Mouse (Mus musculus): ENCODE data around the gene Scnm1. TPM values are rescaled to one million over a fixed set of nuclear protein-coding genes. Genes with fewer than 3 reads are reported as not detected.
"Not testable (repeated sequence)": the region's sequence is repeated elsewhere in the genome, so short reads cannot be mapped to it uniquely, and the experiment has no call there.

The Scnm1 gene
- polyA plus RNA-seq, 1 experiment from 2014 or later: 83.2 TPM

DNA sequence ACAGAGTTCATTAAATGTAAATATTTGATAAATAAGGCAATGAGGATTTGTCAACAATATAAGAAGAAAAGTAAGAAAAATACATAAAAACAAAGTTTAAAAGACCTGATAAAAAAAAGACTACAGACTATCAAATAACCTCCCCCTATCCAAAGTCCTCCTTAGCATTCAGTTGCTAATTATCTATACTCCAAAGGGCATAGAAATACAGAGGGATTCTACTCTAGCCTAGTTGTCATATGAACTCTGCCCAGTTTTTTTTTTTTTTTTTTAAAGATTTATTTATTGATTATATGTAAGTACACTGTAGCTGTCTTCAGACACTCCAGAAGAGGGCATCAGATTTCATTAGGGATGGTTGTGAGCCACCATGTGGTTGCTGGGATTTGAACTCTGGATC, 26.5 kb downstream of the Scnm1 start:
- not testable (repeated sequence) for H3K27me3 ChIP-seq (replicated peaks; ENCODE audit: control insufficient read depth, insufficient read depth, low read length); H3K9ac ChIP-seq (ENCODE audit: low read depth, low read length); ATAC-seq; H3K27ac ChIP-seq (ENCODE audit: low read depth, low read length); H3K36me3 ChIP-seq (ENCODE audit: control insufficient read depth, insufficient read depth, low read length); H3K9me3 ChIP-seq (ENCODE audit: control insufficient read depth, low read length)
- Histone ChIP-seq H3K4me2 (ENCODE audit: low read length) (peak overlapping the region; percentile 64), H3K4me3 (ENCODE audit: low read length) (peak overlapping the region; percentile 79), H3K4me1 (ENCODE audit: control insufficient read depth, insufficient read depth, low read depth, low read length) (peaks cover 12% of the 10 kb centered on the region)

DNA sequence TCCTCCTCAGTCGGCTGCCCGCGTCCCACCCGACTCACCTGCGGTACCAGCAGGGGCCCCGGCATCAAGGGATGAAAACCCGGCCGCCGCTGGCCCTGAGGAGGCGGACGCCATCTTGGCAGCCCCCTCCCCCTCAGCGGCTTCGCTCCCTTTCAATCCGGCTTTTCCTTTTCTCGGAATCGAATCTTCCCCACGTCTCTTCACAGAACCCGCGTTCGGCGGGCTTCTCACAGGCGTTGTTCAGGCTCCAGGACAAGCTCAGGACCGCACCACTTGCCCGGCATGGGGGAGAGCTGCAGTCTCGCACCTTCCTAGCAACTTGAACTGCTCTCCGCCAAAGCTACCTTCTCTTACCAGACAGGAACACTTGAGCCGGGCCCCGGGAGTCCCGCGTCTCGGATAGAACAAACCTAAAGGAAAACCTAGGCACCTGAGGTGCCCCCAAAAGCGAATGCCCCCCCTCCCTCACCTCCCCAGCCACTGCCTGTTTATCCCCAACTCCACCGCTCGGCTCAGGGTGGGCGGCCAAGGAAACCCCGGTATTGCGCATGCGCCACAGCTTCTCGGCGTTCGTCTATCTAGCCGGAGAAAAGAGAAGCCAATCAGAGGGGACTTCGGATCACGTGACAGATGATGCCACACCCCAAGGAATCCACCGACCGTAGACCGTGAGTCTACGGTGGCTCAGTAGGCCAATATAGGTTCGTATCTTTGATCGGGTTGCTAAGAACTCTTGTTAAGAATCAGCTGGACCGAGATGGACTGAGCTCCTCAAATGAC, 27.3 kb downstream of the Scnm1 start, which contains the start of gene Pip5k1a:
Pip5k1a (minus strand) TSS at position 593 of the 780 bp plus-strand sequence.
- no peaks in the 10 kb centered on the region for H3K27me3 ChIP-seq (replicated peaks; ENCODE audit: control insufficient read depth, insufficient read depth, low read length)
- H3K4me3 ChIP-seq (ENCODE audit: low read length): peak within 1 kb of the TSS; percentile 79
- H3K9me3 ChIP-seq (ENCODE audit: control insufficient read depth, low read length): no peaks in the 10 kb centered on the region
- WGBS: under 1% methylated on average over 51 of the region's 51 CpGs
- peaks cover 8% of the 10 kb centered on the region for H3K4me1 ChIP-seq (ENCODE audit: control insufficient read depth, insufficient read depth, low read depth, low read length)
- H3K36me3 ChIP-seq (ENCODE audit: control insufficient read depth, insufficient read depth, low read length): no peaks in the 10 kb centered on the region; the same call in 1 of the 2 replicates
- peak within 1 kb of the TSS; percentile 83 for H3K9ac ChIP-seq (ENCODE audit: low read depth, low read length)
- H3K27ac ChIP-seq (ENCODE audit: low read depth, low read length): peak within 1 kb of the TSS; percentile 78
- ATAC-seq: peak; percentile 92
- peak within 1 kb of the TSS; percentile 70 for H3K4me2 ChIP-seq (ENCODE audit: low read length)

DNA sequence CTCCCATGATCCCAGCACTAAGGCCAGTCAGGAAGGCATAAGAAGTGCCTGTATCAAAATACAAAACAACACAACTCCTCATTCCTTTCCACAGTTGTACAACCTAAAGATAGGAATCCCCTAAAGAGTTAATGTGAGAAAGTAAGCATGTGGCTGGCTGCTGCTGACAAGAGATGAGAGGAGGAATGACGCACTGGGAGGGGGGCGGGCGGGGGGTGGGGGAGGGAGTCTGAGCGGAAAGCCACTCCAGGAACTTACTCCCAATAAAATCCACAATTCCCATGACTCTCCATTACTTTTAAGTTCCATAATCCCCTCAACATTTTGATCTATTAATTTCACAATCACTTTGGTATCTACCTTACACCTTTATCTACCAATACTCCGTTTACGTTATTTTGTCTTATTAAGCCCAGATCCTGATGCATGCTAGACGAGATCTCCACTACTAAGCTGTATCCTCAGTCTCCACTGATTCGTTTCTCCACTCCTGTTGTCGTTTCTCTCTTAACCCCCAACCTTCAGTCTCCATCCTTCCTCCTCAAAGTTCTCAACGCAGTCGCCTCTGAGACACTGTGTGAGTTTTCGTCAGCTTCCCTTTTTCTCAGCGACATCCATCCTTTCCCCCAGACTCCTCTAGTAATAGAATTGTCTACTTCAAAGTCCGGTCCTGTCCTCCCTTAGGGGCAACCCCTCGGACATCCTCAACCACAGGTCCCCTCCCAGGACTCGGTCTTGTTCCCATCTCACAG, 28.0 kb downstream of the Scnm1 start:
- Histone ChIP-seq H3K4me2 (ENCODE audit: low read length) (peak overlapping the region; percentile 70), H3K27me3 (replicated peaks; ENCODE audit: control insufficient read depth, insufficient read depth, low read length) (no peaks in the 10 kb centered on the region), H3K4me3 (ENCODE audit: low read length) (peak overlapping the region; percentile 79), H3K36me3 (ENCODE audit: control insufficient read depth, insufficient read depth, low read length) (no peaks in the 10 kb centered on the region; the same call in 1 of the 2 replicates), H3K9ac (ENCODE audit: low read depth, low read length) (peak overlapping the region; percentile 83), H3K27ac (ENCODE audit: low read depth, low read length) (peak overlapping the region; percentile 78), H3K4me1 (ENCODE audit: control insufficient read depth, insufficient read depth, low read depth, low read length) (peaks cover 8% of the 10 kb centered on the region), H3K9me3 (ENCODE audit: control insufficient read depth, low read length) (no peaks in the 10 kb centered on the region)
- under 1% methylated on average over 16 of the region's 16 CpGs for WGBS
- ATAC-seq: no peak; the same call in 1 of the 2 replicates

DNA sequence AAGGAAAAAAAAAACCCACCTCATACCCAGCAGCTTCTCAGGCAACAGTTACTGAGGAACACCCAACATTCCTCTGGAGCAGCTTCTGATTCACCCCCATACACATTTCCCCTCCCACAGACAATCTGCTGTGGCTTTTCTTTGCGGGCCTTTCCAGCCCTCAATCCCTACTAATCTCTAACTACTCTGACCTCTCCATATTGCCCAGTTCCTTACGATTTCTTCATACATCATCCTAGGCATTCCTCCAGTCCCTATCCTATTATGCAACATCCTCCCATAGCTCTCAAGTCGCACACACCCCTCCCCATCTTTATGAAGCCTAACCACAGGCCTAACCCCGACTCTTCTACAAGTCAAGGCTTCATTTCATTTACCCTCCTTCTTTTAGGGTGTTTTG, 28.7 kb downstream of the Scnm1 start:
- Histone ChIP-seq H3K27ac (ENCODE audit: low read depth, low read length) (no peak overlapping the region), H3K4me2 (ENCODE audit: low read length) (peak overlapping the region; percentile 70), H3K4me3 (ENCODE audit: low read length) (peak overlapping the region; percentile 79), H3K27me3 (replicated peaks; ENCODE audit: control insufficient read depth, insufficient read depth, low read length) (no peaks in the 10 kb centered on the region), H3K4me1 (ENCODE audit: control insufficient read depth, insufficient read depth, low read depth, low read length) (peaks cover 8% of the 10 kb centered on the region), H3K36me3 (ENCODE audit: control insufficient read depth, insufficient read depth, low read length) (no peaks in the 10 kb centered on the region; the same call in 1 of the 2 replicates), H3K9me3 (ENCODE audit: control insufficient read depth, low read length) (no peaks in the 10 kb centered on the region), H3K9ac (ENCODE audit: low read depth, low read length) (peak overlapping the region; percentile 83)
- no peak for ATAC-seq
- WGBS: 76% methylated on average over 4 of the region's 4 CpGs

DNA sequence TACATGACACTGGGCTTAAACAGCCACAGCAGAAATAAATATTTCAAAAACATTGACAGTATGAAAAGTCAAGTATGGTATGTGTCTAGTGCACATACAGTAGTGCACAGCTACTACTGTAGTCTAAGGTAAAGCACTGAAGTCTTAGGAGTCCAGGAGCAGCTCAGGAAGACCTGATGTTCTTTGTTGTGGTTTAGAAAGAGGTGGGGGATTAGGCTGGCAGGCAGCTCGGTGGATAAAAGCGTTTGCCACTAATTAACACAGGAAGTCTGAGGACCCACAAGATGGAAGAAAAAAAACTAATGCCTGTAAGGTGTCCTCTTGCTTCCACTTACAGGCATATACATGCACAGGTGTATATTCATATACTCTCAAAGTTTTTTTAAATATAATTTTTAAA, 33.0 kb downstream of the Scnm1 start:
- Histone ChIP-seq H3K4me3 (ENCODE audit: low read length) (no peak overlapping the region), H3K9me3 (ENCODE audit: control insufficient read depth, low read length) (no peaks in the 10 kb centered on the region), H3K4me2 (ENCODE audit: low read length) (no peak overlapping the region), H3K4me1 (ENCODE audit: control insufficient read depth, insufficient read depth, low read depth, low read length) (peaks cover 8% of the 10 kb centered on the region), H3K27me3 (replicated peaks; ENCODE audit: control insufficient read depth, insufficient read depth, low read length) (no peaks in the 10 kb centered on the region), H3K36me3 (ENCODE audit: control insufficient read depth, insufficient read depth, low read length) (no peaks in the 10 kb centered on the region; the same call in 1 of the 2 replicates), H3K9ac (ENCODE audit: low read depth, low read length) (no peak overlapping the region), H3K27ac (ENCODE audit: low read depth, low read length) (no peak overlapping the region)
- no peak for ATAC-seq
- 58% methylated on average over 2 of the region's 2 CpGs for WGBS

DNA sequence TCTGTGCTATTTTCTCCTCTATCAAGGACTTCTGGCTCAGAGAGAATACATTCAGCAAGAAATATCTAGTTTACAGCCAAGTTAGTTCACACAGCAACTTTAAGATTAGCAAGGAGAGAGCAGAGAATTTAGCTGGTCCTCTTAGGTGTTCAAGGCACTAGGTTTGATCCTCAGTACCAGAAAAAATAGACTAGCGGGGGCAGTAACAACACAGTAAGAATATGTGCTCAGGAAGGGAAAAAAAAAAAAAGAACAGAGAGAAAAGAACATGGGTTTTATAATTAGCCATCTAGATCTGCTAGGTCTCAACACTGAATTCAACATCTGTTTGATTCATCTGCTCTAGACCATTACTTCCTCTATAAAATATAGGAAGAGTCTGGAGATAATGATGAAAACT, 45.7 kb downstream of the Scnm1 start:
- Histone ChIP-seq H3K27ac (ENCODE audit: low read depth, low read length) (no peak overlapping the region), H3K4me3 (ENCODE audit: low read length) (no peak overlapping the region), H3K9ac (ENCODE audit: low read depth, low read length) (no peak overlapping the region), H3K4me2 (ENCODE audit: low read length) (no peak overlapping the region), H3K36me3 (ENCODE audit: control insufficient read depth, insufficient read depth, low read length) (no peaks in the 10 kb centered on the region), H3K9me3 (ENCODE audit: control insufficient read depth, low read length) (no peaks in the 10 kb centered on the region), H3K4me1 (ENCODE audit: control insufficient read depth, insufficient read depth, low read depth, low read length) (no peaks in the 10 kb centered on the region), H3K27me3 (replicated peaks; ENCODE audit: control insufficient read depth, insufficient read depth, low read length) (no peaks in the 10 kb centered on the region)
- no peak for ATAC-seq
- 94% methylated on average over 1 of the region's 1 CpGs for WGBS

Small RNA genes lying within 50 kb of the gene (microRNA-seq; reads per million reads assigned to microRNA genes)
- not detected for gene Mir8099-1

Other genes with a start within 250 kb of the Scnm1 start
- 358 and 373 TPM in 2 replicates for gene Psmb4, start 247.1 kb downstream of the Scnm1 start, polyA plus RNA-seq (2015; fragmentation: Nextera tagmentation; extraction: Ambion mirVana)
- 18.1 and 23.5 TPM in 2 replicates for gene Selenbp1, start 201.0 kb downstream of the Scnm1 start, polyA plus RNA-seq (2015; fragmentation: Nextera tagmentation; extraction: Ambion mirVana)
- 6.1 and 7.1 TPM in 2 replicates for gene Rfx5, start 179.9 kb downstream of the Scnm1 start, polyA plus RNA-seq (2015; fragmentation: Nextera tagmentation; extraction: Ambion mirVana)
- gene Pi4kb, start 159.3 kb downstream of the Scnm1 start, polyA plus RNA-seq (2015; fragmentation: Nextera tagmentation; extraction: Ambion mirVana): 22.1 and 26.2 TPM in 2 replicates
- gene Zfp687, start 118.6 kb downstream of the Scnm1 start, polyA plus RNA-seq (2015; fragmentation: Nextera tagmentation; extraction: Ambion mirVana): 15.9 and 22.0 TPM in 2 replicates
- gene Psmd4, start 91.4 kb downstream of the Scnm1 start, polyA plus RNA-seq (2015; fragmentation: Nextera tagmentation; extraction: Ambion mirVana): 267 and 288 TPM in 2 replicates
- gene Pip5k1a, start 27.1 kb downstream of the Scnm1 start, polyA plus RNA-seq (2015; fragmentation: Nextera tagmentation; extraction: Ambion mirVana): 13.8 and 14.5 TPM in 2 replicates
- gene Vps72, start 23.0 kb downstream of the Scnm1 start, polyA plus RNA-seq (2015; fragmentation: Nextera tagmentation; extraction: Ambion mirVana): 142 and 158 TPM in 2 replicates
- 0.98 and 1.7 TPM in 2 replicates for gene Tmod4, start 9.5 kb downstream of the Scnm1 start, polyA plus RNA-seq (2015; fragmentation: Nextera tagmentation; extraction: Ambion mirVana)
- 51.9 and 52.3 TPM in 2 replicates for gene Lysmd1, start 77 bp upstream of the Scnm1 start, polyA plus RNA-seq (2015; fragmentation: Nextera tagmentation; extraction: Ambion mirVana)
- 3.0 and 3.3 TPM in 2 replicates for gene Tnfaip8l2, start 8.3 kb upstream of the Scnm1 start, polyA plus RNA-seq (2015; fragmentation: Nextera tagmentation; extraction: Ambion mirVana)
- gene Sema6c, start 26.4 kb upstream of the Scnm1 start, polyA plus RNA-seq (2015; fragmentation: Nextera tagmentation; extraction: Ambion mirVana): 15.2 and 21.8 TPM in 2 replicates
- 2.4 and 3.0 TPM in 2 replicates for gene Gabpb2, start 83.9 kb upstream of the Scnm1 start, polyA plus RNA-seq (2015; fragmentation: Nextera tagmentation; extraction: Ambion mirVana)
- gene Cdc42se1, start 94.7 kb upstream of the Scnm1 start, polyA plus RNA-seq (2015; fragmentation: Nextera tagmentation; extraction: Ambion mirVana): 59.1 and 61.0 TPM in 2 replicates
- gene Mllt11, start 98.2 kb upstream of the Scnm1 start, polyA plus RNA-seq (2015; fragmentation: Nextera tagmentation; extraction: Ambion mirVana): 282 and 327 TPM in 2 replicates
- gene Gm128, start 107.6 kb upstream of the Scnm1 start, polyA plus RNA-seq (2015; fragmentation: Nextera tagmentation; extraction: Ambion mirVana): 0.29 and 0.30 TPM in 2 replicates
- gene Bnipl, start 117.2 kb upstream of the Scnm1 start, polyA plus RNA-seq (2015; fragmentation: Nextera tagmentation; extraction: Ambion mirVana): 0.20 TPM in 1 of 2 replicates, not detected in the other
- 35.8 and 36.3 TPM in 2 replicates for gene Mindy1, start 147.3 kb upstream of the Scnm1 start, polyA plus RNA-seq (2015; fragmentation: Nextera tagmentation; extraction: Ambion mirVana)
- 77.6 and 79.9 TPM in 2 replicates for gene Prune1, start 148.1 kb upstream of the Scnm1 start, polyA plus RNA-seq (2015; fragmentation: Nextera tagmentation; extraction: Ambion mirVana)
- gene Anxa9, start 173.2 kb upstream of the Scnm1 start, polyA plus RNA-seq (2015; fragmentation: Nextera tagmentation; extraction: Ambion mirVana): 0.35 TPM in 2 replicates
- 97.4 and 102 TPM in 2 replicates for gene Cers2, start 180.8 kb upstream of the Scnm1 start, polyA plus RNA-seq (2015; fragmentation: Nextera tagmentation; extraction: Ambion mirVana)
- gene Setdb1, start 223.2 kb upstream of the Scnm1 start, polyA plus RNA-seq (2015; fragmentation: Nextera tagmentation; extraction: Ambion mirVana): 36.0 and 44.3 TPM in 2 replicates

Data from hindbrain, embryonic 16.5 days (tissue).